Mouse (Mus musculus) spleen, postnatal 36 days (tissue): ENCODE data around the gene Ddx58.

Experiments
- DNase-seq, 2 experiments: peaks; one replicate each; pipeline ENCODE4 v3.0.0; 2022; ENCODE audit warnings: low spot score in 2 of 2, mixed read lengths in 1 of 2

Gene Ddx58

GRCm38 (mm10) chr4:40182651-40183320, 56.8 kb downstream of the Ddx58 start:
- DNase-seq = peak; percentile 43 to 49

DNA sequence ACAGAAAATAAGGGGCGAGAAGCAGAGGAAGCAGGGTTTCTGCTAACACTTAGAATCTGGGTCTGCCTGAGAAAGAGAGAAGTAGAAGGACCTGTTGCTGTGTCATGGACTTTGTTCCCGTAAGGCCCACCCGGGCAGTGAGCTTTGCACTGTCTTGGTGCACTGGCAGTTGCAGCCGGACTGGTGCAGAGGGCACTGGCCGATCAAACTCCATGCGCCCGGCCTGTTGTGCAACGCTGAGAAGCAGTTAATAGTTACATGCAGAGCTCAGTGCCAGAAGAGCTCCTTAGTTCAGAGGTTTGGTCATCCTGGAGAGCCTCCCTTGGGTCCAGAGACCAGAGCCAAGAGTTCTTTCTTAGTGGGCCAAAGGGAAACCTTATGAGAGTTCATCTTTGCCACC, 57.9 kb downstream of the Ddx58 start:
- no peak for DNase-seq

DNA sequence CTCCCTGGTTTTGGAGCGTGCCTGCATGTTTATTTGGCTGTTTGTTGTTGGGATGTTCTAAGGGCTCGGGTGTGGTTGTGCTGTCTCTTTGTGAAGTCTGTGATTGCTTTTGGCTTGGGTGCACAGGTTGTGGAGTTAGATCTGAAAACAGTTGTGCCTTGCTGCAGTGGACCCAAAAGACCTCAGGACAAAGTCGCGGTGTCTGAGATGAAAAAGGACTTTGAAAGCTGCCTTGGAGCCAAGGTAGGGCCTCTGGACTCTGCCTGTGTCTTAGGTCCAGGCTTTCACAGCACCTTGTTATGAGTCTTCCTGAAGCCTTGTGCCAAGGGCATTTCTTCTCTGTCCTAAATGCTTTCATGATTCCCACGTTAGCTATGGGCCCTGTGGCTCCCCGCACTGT, 59.6 kb downstream of the Ddx58 start:
- DNase-seq = no peak

- DNase-seq = no peak
Measured at GRCm38 (mm10) chr4:40178584-40178983, 61.0 kb downstream of the Ddx58 start.

- DNase-seq = no peak
Measured at GRCm38 (mm10) chr4:40174321-40174720, 65.3 kb downstream of the Ddx58 start.

- DNase-seq = no peak
Measured at GRCm38 (mm10) chr4:40172336-40172735, 67.3 kb downstream of the Ddx58 start.

- DNase-seq = no peak
Measured at GRCm38 (mm10) chr4:40171477-40171876, 68.2 kb downstream of the Ddx58 start.

DNA sequence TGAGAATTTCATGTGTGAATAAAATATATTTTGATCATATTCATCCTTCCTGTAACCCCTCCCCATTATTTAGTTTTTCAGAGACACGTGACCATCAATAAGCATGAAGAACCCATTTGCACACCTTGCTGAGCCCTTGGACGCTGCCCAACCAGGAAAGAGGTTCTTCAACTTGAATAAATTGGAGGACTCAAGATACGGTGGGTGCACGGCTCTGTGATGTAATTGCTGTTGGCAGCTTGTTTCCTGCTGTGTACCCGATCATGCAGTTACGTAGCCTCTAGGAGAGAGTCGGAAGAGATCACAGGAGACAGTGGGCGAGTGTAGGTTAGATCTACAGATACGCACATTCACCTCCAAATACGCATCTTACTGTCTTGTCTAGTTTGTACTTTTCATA, 76.0 kb downstream of the Ddx58 start:
- no peak for DNase-seq

DNA sequence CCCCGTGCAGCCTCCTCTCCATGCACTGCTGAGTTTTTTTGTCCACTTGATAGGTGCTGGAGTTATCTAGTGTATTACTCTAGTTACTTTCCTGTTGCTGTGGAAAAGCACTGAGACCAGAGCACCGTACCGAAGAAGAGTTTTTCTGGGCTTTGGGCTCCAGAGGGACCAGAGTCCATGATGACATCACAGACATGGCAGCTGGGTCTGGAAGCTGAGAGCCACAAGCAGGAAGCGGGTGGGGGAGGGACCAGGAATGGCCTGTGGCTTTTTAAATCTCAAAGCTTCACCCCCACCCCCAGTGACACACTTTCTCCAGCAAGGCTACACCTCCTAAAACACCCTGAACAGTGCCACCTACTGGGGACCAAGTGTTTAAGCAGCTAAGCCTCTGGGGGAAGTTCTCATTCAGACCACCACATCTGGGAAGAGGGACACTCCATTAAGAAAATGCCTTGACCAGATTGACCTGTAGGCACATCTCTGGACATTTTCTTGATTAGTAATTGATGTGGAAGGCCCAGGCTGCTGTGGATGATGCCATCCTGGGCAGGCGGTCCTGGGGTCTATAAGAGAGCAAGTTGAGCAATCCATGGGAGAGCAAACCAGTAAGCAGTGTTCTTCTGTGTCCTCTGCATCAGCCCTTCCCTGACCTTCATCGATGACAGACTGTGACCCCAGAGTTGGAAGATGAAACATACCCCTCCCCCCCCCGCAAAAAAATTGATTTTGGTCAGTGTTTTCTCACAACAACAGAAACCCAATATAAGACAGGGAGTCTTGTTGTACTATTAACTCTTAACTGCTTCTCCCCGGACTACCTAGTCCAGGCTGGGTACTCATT, 78.8 kb downstream of the Ddx58 start:
- DNase-seq = no peak

DNA sequence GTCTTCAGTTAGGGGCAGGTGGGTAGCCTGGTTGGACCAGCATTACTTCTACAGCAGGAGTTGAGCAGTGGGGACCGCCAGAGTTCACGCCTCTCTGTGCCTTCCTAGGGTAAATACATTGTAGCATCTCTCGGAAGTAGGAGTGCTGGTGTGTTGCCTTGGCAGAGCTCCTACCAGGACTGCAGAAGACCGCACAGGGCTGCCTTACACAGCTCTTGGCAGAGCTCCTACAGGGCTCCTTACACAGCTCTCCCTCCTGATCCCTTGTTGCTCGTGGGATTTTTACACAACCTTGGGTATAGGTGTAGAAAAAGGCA, 81.4 kb downstream of the Ddx58 start:
- no peak for DNase-seq

DNA sequence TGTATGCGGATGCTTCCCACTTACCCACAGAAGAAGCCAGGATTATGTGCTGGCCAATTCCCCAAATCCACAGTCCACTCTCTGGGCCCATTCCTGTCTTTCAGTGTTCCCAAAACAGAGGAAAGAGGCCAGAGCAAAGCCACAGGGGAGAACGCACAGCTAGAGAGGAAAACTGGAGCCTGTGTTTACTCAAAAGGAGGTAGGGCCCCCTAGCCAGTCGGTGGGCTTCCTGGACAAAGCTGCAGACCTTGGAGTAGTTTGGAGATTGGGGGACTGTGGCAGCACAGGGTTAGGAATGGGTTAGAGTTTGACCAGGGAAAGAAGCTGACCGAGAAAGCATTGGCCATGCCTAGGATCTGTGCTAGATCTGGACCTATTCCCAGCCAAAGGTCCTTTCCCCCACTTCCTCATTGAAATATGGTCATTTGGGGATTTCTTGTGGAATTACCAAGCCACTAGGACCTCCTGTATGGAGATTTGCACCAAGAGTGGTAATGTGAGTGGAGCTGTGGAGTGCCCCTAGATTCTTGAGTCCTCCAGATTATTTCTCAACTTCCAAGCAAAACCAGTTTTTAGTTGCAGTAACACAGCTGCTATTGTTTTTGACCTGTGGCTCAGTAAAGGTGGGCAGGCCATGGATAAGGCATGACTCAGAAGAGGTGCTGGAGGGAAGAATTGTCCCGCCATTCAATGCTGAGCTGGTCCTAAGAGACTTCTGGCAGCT, 82.0 kb downstream of the Ddx58 start:
- DNase-seq = no peak

- no peak for DNase-seq
Measured at GRCm38 (mm10) chr4:40156582-40157499, 82.8 kb downstream of the Ddx58 start.

GRCm38 (mm10) chr4:40156153-40156552, 83.5 kb downstream of the Ddx58 start:
- DNase-seq = peak in 1 of 2 experiments; percentile 15

DNA sequence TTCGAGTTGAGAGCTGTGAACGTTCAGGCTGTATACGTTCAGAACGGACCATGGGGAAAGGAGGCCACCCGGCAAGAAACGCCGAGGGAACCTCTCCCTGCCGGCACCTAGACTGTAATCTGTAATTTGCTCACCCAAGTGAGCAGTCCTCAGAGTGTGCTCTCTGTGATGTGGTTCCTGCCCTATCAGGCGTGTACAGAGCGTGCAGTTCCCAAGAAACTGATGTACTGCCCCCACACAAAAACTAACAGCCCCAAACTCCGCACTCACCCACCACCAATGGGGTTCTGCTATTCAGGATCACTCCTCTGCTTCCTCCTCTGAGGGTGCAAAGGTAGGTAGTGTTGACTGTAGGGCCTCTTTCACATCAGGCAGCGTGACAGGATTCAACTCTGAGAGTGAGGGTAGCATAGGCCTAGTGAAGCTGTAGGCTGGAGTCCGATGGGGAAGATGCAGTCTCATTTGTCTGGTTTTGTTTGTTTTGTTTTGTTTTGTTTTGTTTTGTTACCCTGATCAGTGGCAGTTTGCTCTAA, 84.1 kb downstream of the Ddx58 start:
- no peak for DNase-seq

DNA sequence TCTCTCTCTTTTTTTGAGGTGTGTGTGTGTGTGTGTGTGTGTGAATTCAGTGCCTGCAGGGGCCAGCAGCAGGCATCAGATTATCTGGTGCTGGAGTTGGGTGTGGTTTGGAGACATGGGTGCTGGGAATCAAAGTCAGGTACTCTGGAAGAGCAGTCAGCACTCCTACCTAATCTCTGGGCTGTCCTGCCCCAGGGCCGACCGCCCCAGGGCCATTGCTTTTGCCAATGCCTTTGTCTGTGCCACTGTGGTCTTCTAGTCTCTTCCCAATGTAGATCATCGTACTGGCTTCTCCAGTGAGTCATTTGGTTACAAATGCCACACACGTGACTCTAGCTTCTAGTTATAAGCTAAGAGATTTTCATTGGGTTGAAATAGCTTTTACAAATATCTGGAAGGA, 84.9 kb downstream of the Ddx58 start:
- DNase-seq = no peak
